Mouse (Mus musculus): ENCODE measurements around the gene Galnt7.

GRCm38 (mm10) chr8:57546401-57546800, 106.4 kb downstream of the Galnt7 start:
- TF ChIP-seq CTCF (IDR thresholded peaks at IDR 0.05; ENCODE audit: low read depth) (no peak), EP300 (IDR thresholded peaks at IDR 0.05; ENCODE audit: low read depth) (no peak)
